Mouse (Mus musculus) left cerebral cortex, adult 2 months (tissue): ENCODE measurements at regions not wholly inside any gene's neighbourhood (a gene's known extent, or its start where the extent isn't known, plus 50 kb on each side); places are given as distances from the start of the nearest gene placed in this dataset.
"Not testable (repeated sequence)": the region's sequence is repeated elsewhere in the genome, so short reads cannot be mapped to it uniquely, and the experiment has no call there.

Experiments
- DNase-seq, 2 experiments: peaks; one replicate each; pipeline ENCODE4 v3.0.0; 2021 to 2022; ENCODE audit warnings: low spot score in 2 of 2, mixed read lengths in 1 of 2; ENCODE audit errors: extremely low spot score in 1 of 2
- H3K27ac ChIP-seq: fragments of 200-600 bp; 2 replicates; pipeline ENCODE4 v1.8.1; 2022
- H3K4me3 ChIP-seq: fragments of 200-600 bp; 2 replicates; pipeline ENCODE4 v1.8.1; 2022
- CTCF ChIP-seq: fragments of 200-600 bp; IDR thresholded peaks from 2 replicates; pipeline ENCODE4 v1.8.1; 2022; ENCODE audit warnings: antibody characterized with exemption, mild to moderate bottlenecking, moderate library complexity
- intact Hi-C: fragments of 180-260 bp; cut with DNase I; formaldehyde crosslinking; loops from one replicate; pipeline ENCODE4 v1.15.1; 2025

DNA sequence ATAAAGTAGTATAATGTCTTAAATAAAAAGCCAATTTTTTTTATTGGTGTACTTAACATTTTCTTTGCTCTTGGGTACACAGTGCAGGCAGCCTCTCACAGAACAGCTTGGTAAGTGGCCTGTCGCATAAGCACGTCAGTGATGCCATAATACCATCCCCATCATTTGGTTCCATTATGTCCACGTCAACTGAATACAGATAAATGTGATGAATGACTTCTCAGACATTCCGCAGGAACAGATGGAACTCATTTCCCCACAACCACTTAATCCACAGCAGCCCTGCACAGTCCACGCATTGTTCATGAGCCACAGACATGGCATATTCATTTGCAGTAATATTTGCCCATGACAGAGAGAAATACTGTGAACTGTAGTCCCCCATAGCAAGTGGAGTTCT is 127.6 kb upstream of the Dlgap1 start:
- intact Hi-C loops: no loop called here
- Histone ChIP-seq H3K27ac (no peak overlapping the region), H3K4me3 (no peak overlapping the region)
- DNase-seq: no peak
- TF ChIP-seq CTCF: no peak

DNA sequence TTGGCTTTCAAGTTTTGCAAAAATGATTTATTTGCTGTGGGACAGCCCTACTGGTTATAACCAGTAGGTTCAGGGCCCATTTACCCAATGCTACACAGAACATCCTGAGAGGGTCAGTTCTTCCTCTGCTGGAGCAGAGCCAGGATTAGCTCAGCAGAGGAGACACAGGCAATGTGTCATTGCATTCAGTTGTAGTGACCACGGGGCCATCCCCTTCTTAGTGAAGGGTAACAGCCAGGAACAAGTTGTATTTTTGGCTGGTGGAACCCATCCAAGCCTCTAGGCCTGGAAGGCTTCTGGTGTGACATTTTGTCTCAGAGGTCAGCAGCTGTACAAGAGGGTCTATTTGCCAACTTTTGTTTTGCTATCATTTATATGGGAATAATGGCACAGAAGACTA is 120.6 kb upstream of the Dlgap1 start:
- no peak overlapping the region for H3K27ac ChIP-seq
- DNase-seq: no peak
- TF ChIP-seq CTCF: no peak
- intact Hi-C loops: no loop called here
- H3K4me3 ChIP-seq: no peak overlapping the region

DNA sequence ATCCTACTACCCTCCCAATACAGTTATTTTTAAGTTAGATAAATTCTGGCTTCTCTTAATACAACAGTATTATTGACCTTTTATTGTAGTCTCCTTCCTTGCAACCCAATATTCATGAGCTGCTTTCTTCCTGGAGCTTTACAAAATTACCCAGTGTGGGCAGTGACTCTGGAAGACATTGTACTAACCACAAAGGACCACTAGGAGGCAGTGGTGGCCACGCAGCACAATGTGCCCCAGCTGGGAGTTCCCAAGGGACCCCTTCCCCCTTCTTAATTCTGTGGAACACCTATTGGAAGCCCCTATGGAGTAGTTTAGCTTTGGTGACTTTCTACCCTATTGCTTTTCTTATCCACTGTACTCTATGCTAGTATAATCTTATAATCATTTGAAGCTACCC is 118.8 kb upstream of the Dlgap1 start:
- DNase-seq: no peak
- no peak overlapping the region for H3K27ac ChIP-seq
- intact Hi-C loops: no loop called here
- peak; percentile 39 for TF ChIP-seq CTCF
- no peak overlapping the region for H3K4me3 ChIP-seq

DNA sequence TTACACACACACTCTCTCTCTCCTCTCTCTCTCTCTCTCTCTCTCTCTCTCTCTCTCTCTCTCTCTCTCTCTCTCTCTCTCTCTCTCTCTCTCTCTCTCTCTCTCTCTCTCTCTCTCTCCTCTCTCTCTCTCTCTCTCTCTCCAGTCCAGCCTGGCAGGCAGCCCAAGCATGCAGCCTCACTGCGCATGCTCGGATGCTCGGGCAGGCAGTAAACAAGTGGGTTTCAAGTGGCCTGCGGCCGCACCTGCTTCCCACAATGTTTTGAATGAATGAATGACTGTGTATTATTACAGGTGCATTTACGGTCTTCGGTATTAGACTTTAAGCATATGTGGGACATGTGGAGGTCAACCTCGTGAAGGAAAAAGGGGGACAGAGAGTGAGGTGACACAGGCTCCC is 88.9 kb upstream of the Dlgap1 start:
- H3K27ac ChIP-seq, DNase-seq, intact Hi-C loops: not testable (repeated sequence)

DNA sequence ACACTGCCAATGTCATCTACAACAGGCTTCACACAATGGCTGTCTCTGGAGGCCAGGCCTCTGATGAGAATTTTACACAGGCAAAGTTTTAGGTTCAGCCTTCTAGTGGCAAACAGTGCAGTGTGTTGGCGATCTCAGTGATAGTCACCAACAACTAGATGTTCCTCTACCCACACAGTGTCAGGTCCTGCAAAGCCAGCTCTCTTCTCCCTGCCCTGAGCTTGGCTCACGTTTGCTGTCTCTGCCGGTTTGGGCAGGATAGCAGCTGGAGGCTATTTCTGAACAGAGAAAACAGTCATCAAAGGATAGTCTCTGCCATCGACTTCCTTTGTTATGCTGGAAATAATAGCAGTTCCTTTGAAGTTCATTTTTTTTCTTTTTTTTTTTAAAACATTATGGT is 74.9 kb upstream of the Dlgap1 start:
- intact Hi-C loops: no loop called here
- no peak for TF ChIP-seq CTCF
- Histone ChIP-seq H3K27ac (no peak overlapping the region), H3K4me3 (no peak overlapping the region)
- DNase-seq: no peak

More for the DNA sequence above, 88.9 kb upstream of the Dlgap1 start:
- H3K4me3 ChIP-seq: not testable (repeated sequence)
